Mouse (Mus musculus) cerebral cortex, adult 2 months (tissue): ENCODE measurements around the gene Bhlhb9.

ENCODE experiments used
- WGBS: fragments of 180-500 bp; shearing (Covaris S2); methylation state at CpG from one replicate; pipeline ENCODE4 v1.1.7; 2018; 5-methylcytosine and 5-hydroxymethylcytosine counted together

The Bhlhb9 gene

GRCm38 (mm10) chrX:135922162-135922561 is 124.8 kb downstream of the Bhlhb9 start:
- WGBS: 29% methylated on average over 7 of the region's 7 CpGs

GRCm38 (mm10) chrX:135925911-135926310 is 128.5 kb downstream of the Bhlhb9 start:
- WGBS: 50% methylated on average over 3 of the region's 3 CpGs

GRCm38 (mm10) chrX:135936452-135936851 is 139.1 kb downstream of the Bhlhb9 start:
- 61% methylated on average over 1 of the region's 1 CpGs for WGBS
